Mouse (Mus musculus) heart, embryonic 13.5 days (tissue): ENCODE measurements around the gene 4930402F06Rik. TPM values are rescaled to one million over a fixed set of nuclear protein-coding genes. Genes with fewer than 3 reads are reported as not detected.

ENCODE experiments used
- ATAC-seq: fragments of 200-750 bp; cut with Nextera tagmentation; 2 replicates; pipeline ENCODE4 v1.8.0; 2017; ENCODE audit warnings: moderate TSS enrichment; ENCODE audit not compliant: insufficient number of reproducible peaks, low FRiP score, low TSS enrichment; ENCODE audit errors: extremely low read depth
- H3K27ac ChIP-seq: fragments of 300-500 bp; sonication (generic); replicated peaks from 2 replicates; pipeline ENCODE4 v1.5.1; 2015; ENCODE audit warnings: moderate library complexity, mild to moderate bottlenecking, inconsistent platforms
- H3K27me3 ChIP-seq: fragments of 300-500 bp; sonication (generic); replicated peaks from 2 replicates; pipeline ENCODE4 v1.6.1; 2015; ENCODE audit warnings: mild to moderate bottlenecking, inconsistent platforms
- H3K36me3 ChIP-seq: fragments of 300-500 bp; sonication (generic); 2 replicates; pipeline ENCODE4 v1.6.1; 2015; ENCODE audit warnings: mild to moderate bottlenecking, inconsistent platforms
- H3K4me1 ChIP-seq: fragments of 300-500 bp; sonication (generic); 2 replicates; pipeline ENCODE4 v1.6.1; 2015; ENCODE audit warnings: inconsistent platforms
- H3K4me2 ChIP-seq: fragments of 300-500 bp; sonication (generic); 2 replicates; pipeline ENCODE4 v1.6.1; 2015; ENCODE audit warnings: inconsistent platforms, mild to moderate bottlenecking, moderate library complexity
- H3K4me3 ChIP-seq: fragments of 300-500 bp; sonication (generic); 2 replicates; pipeline ENCODE4 v1.5.1; 2015; ENCODE audit warnings: moderate library complexity, mild to moderate bottlenecking, inconsistent platforms
- H3K9ac ChIP-seq: fragments of 300-500 bp; sonication (generic); 2 replicates; pipeline ENCODE4 v1.6.1; 2015; ENCODE audit warnings: inconsistent platforms, mild to moderate bottlenecking, moderate library complexity
- H3K9me3 ChIP-seq: fragments of 300-500 bp; sonication (generic); 2 replicates; pipeline ENCODE4 v1.6.1; 2016; ENCODE audit warnings: inconsistent platforms
- WGBS: fragments of 180-500 bp; shearing (Covaris S2); methylation state at CpG from one replicate; pipeline ENCODE4 v1.1.7; 2015; ENCODE audit warnings: mixed read lengths; 5-methylcytosine and 5-hydroxymethylcytosine counted together
- polyA plus RNA-seq: library from polyadenylated mRNA; unstranded; fragments of >200 nt; fragmentation: Nextera tagmentation; extraction: Ambion mirVana; gene quantifications from 2 replicates; pipeline ENCODE4 v1.2.1, GENCODE M21; 2015

The 4930402F06Rik gene
- polyA plus RNA-seq, 1 experiment from 2014 or later, result not detected

DNA sequence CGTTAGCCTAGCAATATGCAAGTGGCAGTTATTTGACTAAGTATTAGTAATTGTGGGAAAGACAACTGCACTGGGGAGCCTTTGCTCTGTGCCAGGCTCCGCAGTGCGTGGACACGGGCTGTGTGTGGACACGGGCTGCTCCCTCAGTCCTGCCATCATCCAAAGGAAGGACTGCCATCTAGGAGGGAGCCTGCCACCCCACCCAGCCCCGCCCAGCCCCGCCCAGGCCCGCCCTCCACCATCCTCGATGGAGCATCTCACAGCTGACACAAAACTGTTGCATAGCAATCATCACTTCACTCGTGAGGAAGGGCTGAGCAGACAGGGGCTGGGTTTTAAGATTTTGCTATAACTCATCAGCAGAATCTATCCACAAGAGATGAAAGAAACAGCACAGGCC, 71.0 kb downstream of the 4930402F06Rik start:
- H3K9ac ChIP-seq, result no peak overlapping the region
- no peak overlapping the region for H3K4me2 ChIP-seq
- H3K27me3 ChIP-seq, result no peaks in the 10 kb centered on the region
- H3K27ac ChIP-seq, result no peak overlapping the region
- H3K36me3 ChIP-seq, result peaks cover 19% of the 10 kb centered on the region
- no peak overlapping the region for H3K4me3 ChIP-seq
- H3K4me1 ChIP-seq, result peaks cover 50% of the 10 kb centered on the region
- H3K9me3 ChIP-seq, result no peaks in the 10 kb centered on the region
- WGBS, result 61% methylated on average over 10 of the region's 10 CpGs
- ATAC-seq, result no peak

Other genes with a start within 250 kb of the 4930402F06Rik start
- gene Rab14, start 196.1 kb downstream of the 4930402F06Rik start, polyA plus RNA-seq, result 228 and 262 TPM in 2 replicates
- 205 and 215 TPM in 2 replicates for gene Gsn, start 140.8 kb downstream of the 4930402F06Rik start, polyA plus RNA-seq
- gene Stom, start 60.2 kb downstream of the 4930402F06Rik start, polyA plus RNA-seq, result 40.3 and 43.0 TPM in 2 replicates
- not detected in 2 replicates for gene 4930568D16Rik, start 29.4 kb downstream of the 4930402F06Rik start, polyA plus RNA-seq
- 30.9 and 32.5 TPM in 2 replicates for gene Ggta1, start 66.1 kb upstream of the 4930402F06Rik start, polyA plus RNA-seq
- 40.0 and 48.9 TPM in 2 replicates for gene Dab2ip, start 161.1 kb upstream of the 4930402F06Rik start, polyA plus RNA-seq